Mouse (Mus musculus) T-helper 2 cell (primary cell): ENCODE data around the gene Spx.

ENCODE experiments used
- in situ Hi-C: fragments of 300-600 bp; cut with MboI, MseI; formaldehyde crosslinking; loops from one replicate; pipeline ENCODE4 v1.15.1; 2025; ENCODE audit warnings: high pct_unique_total_duplicates

The Spx gene

GRCm38 (mm10) chr6:142424976-142425375, 11.7 kb downstream of the Spx start:
- in situ Hi-C loops = no loop called here

- in situ Hi-C loops = no loop called here
Observed at GRCm38 (mm10) chr6:142429072-142429471, 15.8 kb downstream of the Spx start.

- in situ Hi-C loops = no loop called here
Observed at GRCm38 (mm10) chr6:142451381-142451780, 38.1 kb downstream of the Spx start.

GRCm38 (mm10) chr6:142453311-142453710, 40.1 kb downstream of the Spx start:
- in situ Hi-C loops = no loop called here

- in situ Hi-C loops = no loop called here
Observed at GRCm38 (mm10) chr6:142455314-142455996, 42.2 kb downstream of the Spx start.

GRCm38 (mm10) chr6:142458010-142458409, 44.8 kb downstream of the Spx start:
- in situ Hi-C loops = no loop called here

GRCm38 (mm10) chr6:142459017-142459678, 45.9 kb downstream of the Spx start:
- in situ Hi-C loops = no loop called here

- in situ Hi-C loops = no loop called here
Observed at GRCm38 (mm10) chr6:142462194-142462593, 49.0 kb downstream of the Spx start.
